Mouse (Mus musculus) cerebellum, adult (tissue): ENCODE measurements at regions not wholly inside any gene's neighbourhood (a gene's known extent, or its start where the extent isn't known, plus 50 kb on each side); places are given as distances from the start of the nearest gene placed in this dataset.
A peak's percentile ranks its signal among the peaks of the same experiment; 100 is the strongest.

ENCODE experiments used
- ATAC-seq: cut with Nextera tagmentation; 2 replicates; pipeline ENCODE4 v1.9.2; 2017; ENCODE audit warnings: mild to moderate bottlenecking, moderate library complexity, mixed read lengths; ENCODE audit not compliant: insufficient number of reproducible peaks, low FRiP score, low TSS enrichment

DNA sequence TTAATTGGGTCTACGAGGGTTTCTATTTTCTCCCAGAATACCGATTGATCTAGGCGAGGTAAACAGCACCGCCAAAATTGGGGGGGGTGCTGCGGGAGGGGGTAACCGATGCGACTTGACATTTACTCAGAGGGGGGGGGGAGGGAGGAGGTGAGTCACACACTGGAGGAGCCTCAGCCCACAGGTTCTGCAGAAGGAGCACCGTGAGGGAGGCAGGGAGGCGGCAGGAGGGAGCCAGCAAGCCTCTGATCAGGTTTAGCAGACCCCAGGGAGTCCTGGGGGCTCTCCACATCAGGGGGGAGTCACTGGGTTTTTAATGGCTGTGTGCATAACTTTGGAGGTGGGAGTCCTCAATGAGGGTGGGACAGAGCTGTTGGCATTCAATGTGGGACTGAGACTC is 51.3 kb upstream of the Ier5l start:
- ATAC-seq, result no peak

DNA sequence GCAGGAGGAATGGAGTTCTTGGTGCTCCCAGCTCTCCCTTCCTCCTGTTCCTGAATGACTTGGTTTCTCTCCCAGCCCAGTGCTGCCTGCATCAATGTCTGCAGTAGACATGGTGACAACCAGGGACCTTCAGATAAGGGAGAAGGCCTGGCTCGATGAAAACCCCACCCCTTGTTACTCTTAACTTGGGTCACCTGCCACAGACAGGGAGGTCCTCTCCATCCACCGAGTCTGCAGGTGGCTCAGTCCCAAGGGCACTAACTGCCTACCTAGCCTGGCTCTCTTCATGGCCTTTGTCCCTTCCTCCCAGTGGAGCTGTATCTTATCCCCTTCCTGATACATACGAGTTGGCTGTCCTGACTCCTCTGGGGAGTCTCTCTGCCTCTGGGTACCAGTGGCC is 51.8 kb upstream of the Ier5l start:
- no peak for ATAC-seq

DNA sequence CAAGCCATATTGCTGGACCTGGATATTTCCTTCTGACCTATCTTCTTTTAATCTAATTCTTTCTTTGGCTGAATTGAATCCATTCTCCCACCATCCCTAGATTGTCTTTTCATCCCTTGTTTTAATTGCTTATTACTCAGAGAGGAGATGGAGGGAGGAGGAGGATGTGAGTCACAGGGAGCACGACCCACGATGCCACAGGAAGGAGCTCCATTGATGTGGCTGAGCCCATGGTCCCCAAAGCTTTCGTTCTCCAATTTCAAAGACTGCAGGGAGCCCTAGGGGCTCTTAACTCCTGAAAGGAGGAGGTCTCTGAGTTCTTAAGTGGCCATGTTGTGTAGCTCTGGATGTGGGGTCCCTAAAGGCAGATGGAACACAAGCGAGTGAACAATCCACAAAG is 53.5 kb upstream of the Ier5l start:
- no peak for ATAC-seq

DNA sequence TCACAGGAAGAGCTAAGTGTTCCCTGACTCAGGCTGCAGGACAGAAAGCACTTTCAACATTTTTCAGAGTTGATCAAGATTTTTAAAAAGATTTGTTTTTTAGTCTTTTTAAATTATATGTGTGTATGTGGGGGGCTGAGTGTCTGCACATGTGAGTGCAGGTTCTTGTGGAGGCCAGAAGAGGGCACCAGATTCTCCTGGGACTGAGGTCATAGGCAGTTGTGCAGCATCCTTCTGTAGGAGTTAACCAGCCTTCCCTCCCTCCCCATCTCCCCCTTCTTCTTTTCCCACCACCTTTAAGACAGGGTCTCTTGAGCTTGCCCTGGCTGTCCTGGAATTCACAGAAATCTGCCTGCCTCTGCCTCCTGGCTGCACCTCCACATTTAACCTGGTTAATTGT is 58.9 kb upstream of the Ier5l start:
- ATAC-seq, result no peak

DNA sequence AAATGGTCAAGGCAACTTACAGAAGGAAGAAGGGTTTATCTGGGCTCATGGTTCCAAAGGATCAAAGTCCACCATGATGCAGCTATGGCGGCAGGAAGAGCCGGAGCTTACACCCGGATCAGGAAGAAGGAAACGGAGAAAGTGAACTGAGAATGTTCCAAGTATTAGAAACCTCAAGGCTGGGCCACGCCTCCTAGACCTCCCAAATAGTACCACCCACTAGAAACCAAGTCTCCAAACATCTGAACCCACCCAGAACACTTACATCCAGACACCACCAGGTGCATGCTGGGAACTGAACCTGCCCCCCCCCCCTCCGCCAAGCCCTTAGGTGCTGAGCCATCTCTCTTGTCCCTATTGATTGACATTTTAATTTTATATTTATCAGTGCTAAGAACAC is 59.3 kb upstream of the Ier5l start:
- ATAC-seq, result no peak

DNA sequence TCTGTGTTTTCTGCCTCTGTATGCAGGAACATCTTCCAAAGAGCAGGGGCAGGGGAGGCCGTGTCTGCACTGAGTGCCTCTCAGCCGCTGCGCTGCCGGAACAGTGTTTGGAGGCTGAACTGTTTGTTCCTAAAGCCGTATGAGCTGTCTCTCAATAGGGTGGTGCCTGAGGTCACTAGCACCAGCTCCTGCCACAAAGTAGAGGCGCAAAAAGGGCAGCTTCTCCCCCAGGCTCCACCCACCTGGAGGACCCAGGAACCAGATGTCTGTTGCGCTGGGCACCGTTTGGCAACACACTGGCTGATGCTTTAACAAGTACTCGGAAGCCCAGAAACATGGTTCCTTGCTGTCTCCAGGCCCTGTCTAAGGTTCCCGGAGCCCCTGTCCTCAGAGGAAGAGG is 60.4 kb upstream of the Cstad start:
- ATAC-seq, result no peak

DNA sequence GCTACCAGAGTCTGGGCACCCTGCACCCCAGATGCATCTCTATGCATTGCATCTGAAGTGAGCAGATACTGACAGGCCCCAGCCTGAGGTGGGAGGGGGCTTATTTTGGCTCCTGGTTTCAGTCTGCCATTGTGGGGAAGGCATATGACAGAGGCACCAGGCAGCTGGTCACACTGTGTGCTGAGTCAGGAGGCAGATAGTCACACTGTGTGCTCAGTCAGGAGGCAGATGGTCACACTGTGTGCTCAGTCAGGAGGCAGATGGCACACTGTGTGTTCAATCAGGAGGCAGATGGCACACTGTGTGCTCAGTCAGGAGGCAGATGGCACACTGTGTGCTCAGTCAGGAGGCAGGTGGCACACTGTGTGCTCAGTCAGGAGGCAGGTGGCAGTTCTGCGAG is 55.5 kb upstream of the Cstad start:
- ATAC-seq, result no peak

DNA sequence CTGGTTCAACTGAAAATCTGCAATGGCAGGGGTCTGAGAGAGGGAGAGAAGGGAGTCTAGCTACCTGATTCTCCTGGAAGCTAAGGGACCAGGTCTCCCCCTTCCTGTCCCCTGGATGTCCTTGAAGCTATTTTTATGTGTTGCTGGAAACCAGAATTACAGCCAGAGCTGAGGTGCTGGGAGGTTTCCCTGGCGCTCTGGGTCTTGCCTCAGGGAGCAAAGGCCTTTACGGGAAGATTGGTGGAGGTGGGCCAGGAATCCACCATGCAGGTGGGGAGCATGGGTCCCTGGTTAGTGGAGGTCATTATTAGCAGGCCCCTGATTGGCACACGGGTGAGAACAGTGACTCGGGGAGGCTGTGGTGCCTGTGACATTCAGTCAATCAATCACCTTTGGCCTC is 53.3 kb upstream of the Cstad start:
- no peak for ATAC-seq

DNA sequence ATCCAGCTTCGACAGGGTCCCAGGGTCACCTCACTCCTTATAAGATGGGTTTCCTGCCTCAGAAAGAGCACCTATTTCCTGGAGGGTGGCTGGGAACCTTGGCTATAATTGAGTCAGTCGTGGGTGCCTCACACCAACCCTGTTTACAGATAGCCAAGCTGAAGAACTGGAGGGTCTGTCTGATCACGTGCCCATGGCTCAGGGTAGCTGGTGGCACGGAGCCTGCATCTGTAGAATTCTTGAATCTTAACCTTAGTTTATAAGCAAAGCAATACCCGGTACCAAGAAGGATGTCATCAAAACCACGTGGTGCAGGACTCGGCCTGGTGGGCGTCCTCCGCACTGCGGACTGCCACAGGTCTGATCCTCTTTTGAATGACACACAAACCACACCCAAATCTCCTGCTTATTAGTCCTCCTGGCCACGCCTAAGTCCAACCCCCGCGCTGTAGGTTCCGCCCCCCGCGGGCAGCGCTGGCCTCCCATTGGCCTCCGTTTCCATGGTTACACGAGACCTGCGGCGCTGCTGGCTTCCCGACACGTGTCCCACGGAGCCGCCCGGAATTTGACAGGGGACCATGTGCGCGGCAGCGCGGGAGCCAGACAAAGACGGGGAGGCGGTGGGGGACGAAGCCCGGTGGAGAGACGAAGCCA is 49.9 kb upstream of the Cstad start:
- ATAC-seq, result peak; percentile 80; the same call in 1 of the 2 replicates
